Mouse (Mus musculus): ENCODE results near the gene Znrf3.

Znrf3 gene

GRCm38 (mm10) chr11:5442590-5443021, 2.0 kb downstream of the Znrf3 start:
- DNase-seq (ENCODE audit: low read depth, low spot score) = no peak

- no peak for DNase-seq (ENCODE audit: low read depth, low spot score)
These were observed 7.0 kb downstream of the Znrf3 start for GRCm38 (mm10) chr11:5437646-5438045.

- no peak for DNase-seq (ENCODE audit: low read depth, low spot score)
These were observed 7.7 kb downstream of the Znrf3 start for GRCm38 (mm10) chr11:5436988-5437387.

GRCm38 (mm10) chr11:5435493-5435892, 9.2 kb downstream of the Znrf3 start:
- no peak for DNase-seq (ENCODE audit: low read depth, low spot score)

GRCm38 (mm10) chr11:5432330-5432729, 12.3 kb downstream of the Znrf3 start:
- no peak for DNase-seq (ENCODE audit: low read depth, low spot score)

GRCm38 (mm10) chr11:5430863-5431262, 13.8 kb downstream of the Znrf3 start:
- DNase-seq (ENCODE audit: low read depth, low spot score) = no peak

- DNase-seq (ENCODE audit: low read depth, low spot score) = no peak
These were observed 15.1 kb downstream of the Znrf3 start for GRCm38 (mm10) chr11:5429396-5430190.

GRCm38 (mm10) chr11:5427251-5427650, 17.4 kb downstream of the Znrf3 start:
- no peak for DNase-seq (ENCODE audit: low read depth, low spot score)

GRCm38 (mm10) chr11:5426317-5426716, 18.3 kb downstream of the Znrf3 start:
- DNase-seq (ENCODE audit: low read depth, low spot score) = no peak

- DNase-seq (ENCODE audit: low read depth, low spot score) = peak; percentile 63
These were observed 19.5 kb downstream of the Znrf3 start for GRCm38 (mm10) chr11:5425106-5425505.

GRCm38 (mm10) chr11:5424185-5424584, 20.5 kb downstream of the Znrf3 start:
- DNase-seq (ENCODE audit: low read depth, low spot score) = no peak

- DNase-seq (ENCODE audit: low read depth, low spot score) = no peak
These were observed 21.6 kb downstream of the Znrf3 start for GRCm38 (mm10) chr11:5423000-5423399.

GRCm38 (mm10) chr11:5422252-5422636, 22.4 kb downstream of the Znrf3 start:
- no peak for DNase-seq (ENCODE audit: low read depth, low spot score)

GRCm38 (mm10) chr11:5421506-5422251, 23.0 kb downstream of the Znrf3 start:
- no peak for DNase-seq (ENCODE audit: low read depth, low spot score)

GRCm38 (mm10) chr11:5415617-5416338, 28.9 kb downstream of the Znrf3 start:
- no peak for DNase-seq (ENCODE audit: low read depth, low spot score)

- DNase-seq (ENCODE audit: low read depth, low spot score) = no peak
These were observed 29.6 kb downstream of the Znrf3 start for GRCm38 (mm10) chr11:5414856-5415616.

- no peak for DNase-seq (ENCODE audit: low read depth, low spot score)
These were observed 31.9 kb downstream of the Znrf3 start for GRCm38 (mm10) chr11:5412644-5413190.

- no peak for DNase-seq (ENCODE audit: low read depth, low spot score)
These were observed 33.1 kb downstream of the Znrf3 start for GRCm38 (mm10) chr11:5411577-5411976.

GRCm38 (mm10) chr11:5404180-5404579, 40.5 kb downstream of the Znrf3 start:
- no peak for DNase-seq (ENCODE audit: low read depth, low spot score)

- no peak for DNase-seq (ENCODE audit: low read depth, low spot score)
These were observed 42.4 kb downstream of the Znrf3 start for GRCm38 (mm10) chr11:5402127-5402733.
